Mouse (Mus musculus) limb, embryonic 14.5 days (tissue): ENCODE data around the gene Plp1. TPM values are rescaled to one million over a fixed set of nuclear protein-coding genes. Genes with fewer than 3 reads are reported as not detected.

Source experiments
- ATAC-seq: fragments of 200-750 bp; cut with Nextera tagmentation; 2 replicates; pipeline ENCODE4 v1.8.0; 2017; ENCODE audit warnings: low read depth, moderate number of reproducible peaks, moderate TSS enrichment; ENCODE audit not compliant: low FRiP score
- DNase-seq: peaks from one replicate; pipeline ENCODE4 v3.0.0-alpha.2; 2015; ENCODE audit warnings: low spot score
- H3K27ac ChIP-seq: fragments of 300-500 bp; sonication (generic); replicated peaks from 2 replicates; pipeline ENCODE4 v1.5.1; 2014; ENCODE audit warnings: low read depth, mild to moderate bottlenecking, low read length, moderate library complexity, mixed read lengths
- H3K27me3 ChIP-seq: fragments of 300-500 bp; sonication (generic); 2 replicates; pipeline ENCODE4 v1.6.1; 2014; ENCODE audit warnings: low read length, mixed read lengths; ENCODE audit not compliant: control insufficient read depth, insufficient read depth
- H3K36me3 ChIP-seq: fragments of 300-500 bp; sonication (generic); 2 replicates; pipeline ENCODE4 v1.6.1; 2014; ENCODE audit warnings: mild to moderate bottlenecking, low read length, moderate library complexity, mixed read lengths; ENCODE audit not compliant: control insufficient read depth, insufficient read depth
- H3K4me1 ChIP-seq: fragments of 300-500 bp; sonication (generic); 2 replicates; pipeline ENCODE4 v1.6.1; 2014; ENCODE audit warnings: antibody characterized with exemption, low read length, mixed read lengths; ENCODE audit not compliant: control insufficient read depth, insufficient read depth
- H3K4me2 ChIP-seq: fragments of 300-500 bp; sonication (generic); replicated peaks from 2 replicates; pipeline ENCODE4 v1.6.1; 2014; ENCODE audit warnings: low read depth, mild to moderate bottlenecking, low read length, moderate library complexity; ENCODE audit not compliant: severe bottlenecking
- H3K4me3 ChIP-seq: fragments of 300-500 bp; sonication (generic); replicated peaks from 2 replicates; pipeline ENCODE4 v1.5.1; 2014; ENCODE audit warnings: low read length
- H3K9ac ChIP-seq: fragments of 300-500 bp; sonication (generic); 2 replicates; pipeline ENCODE4 v1.6.1; 2014; ENCODE audit warnings: mild to moderate bottlenecking, low read depth, low read length, moderate library complexity; ENCODE audit not compliant: severe bottlenecking
- H3K9me3 ChIP-seq: fragments of 300-500 bp; sonication (generic); 2 replicates; pipeline ENCODE4 v1.6.1; 2016; ENCODE audit warnings: low read length; ENCODE audit not compliant: control insufficient read depth
- POLR2A ChIP-seq: fragments of 200-500 bp; IDR thresholded peaks from 2 replicates; pipeline ENCODE4 v1.8.0; 2012; ENCODE audit warnings: inconsistent platforms, mild to moderate bottlenecking, moderate library complexity, borderline replicate concordance; ENCODE audit not compliant: insufficient read depth, insufficient read length; ENCODE audit errors: extremely low read depth
- WGBS: fragments of 180-500 bp; shearing (Covaris S2); extraction: QIAGEN DNeasy Blood & Tissue Kit; methylation state at CpG from one replicate; pipeline ENCODE4 v1.1.7; 2014; 5-methylcytosine and 5-hydroxymethylcytosine counted together
- polyA plus RNA-seq, 2 experiments: library from polyadenylated mRNA; depleted of rRNA in 1 of 2; stranded (reverse) in 1 of 2; unstranded in 1 of 2; fragments of >200 nt; fragmentation: Nextera tagmentation in 1 of 2; extraction: Ambion mirVana in 1 of 2; gene quantifications; 2 replicates each; pipeline versions ENCODE4 v1.2.1 to v1.2.3; 2012 to 2014

The Plp1 gene
- 16.1 and 16.9 TPM in 2 replicates for polyA plus RNA-seq (2012; rRNA removed)
- 5.8 and 6.2 TPM in 2 replicates for polyA plus RNA-seq (2014; fragmentation: Nextera tagmentation; extraction: Ambion mirVana)

GRCm38 (mm10) chrX:136822371-136822770 is at the start of gene Plp1:
TSS of gene Plp1 (plus strand) at chrX:136822671.
- H3K9ac ChIP-seq: no peak within 1 kb of the TSS
- no peaks in the 10 kb centered on the region for H3K4me1 ChIP-seq
- H3K27me3 ChIP-seq: no peaks in the 10 kb centered on the region
- no peak within 1 kb of the TSS for H3K4me3 ChIP-seq
- no peaks in the 10 kb centered on the region for H3K36me3 ChIP-seq
- TF ChIP-seq POLR2A: no peak
- H3K9me3 ChIP-seq: no peaks in the 10 kb centered on the region
- DNase-seq (no peak), ATAC-seq (no peak)
- H3K27ac ChIP-seq: no peak within 1 kb of the TSS
- WGBS: 60% methylated on average over 1 of the region's 1 CpGs
- no peak within 1 kb of the TSS for H3K4me2 ChIP-seq

DNA sequence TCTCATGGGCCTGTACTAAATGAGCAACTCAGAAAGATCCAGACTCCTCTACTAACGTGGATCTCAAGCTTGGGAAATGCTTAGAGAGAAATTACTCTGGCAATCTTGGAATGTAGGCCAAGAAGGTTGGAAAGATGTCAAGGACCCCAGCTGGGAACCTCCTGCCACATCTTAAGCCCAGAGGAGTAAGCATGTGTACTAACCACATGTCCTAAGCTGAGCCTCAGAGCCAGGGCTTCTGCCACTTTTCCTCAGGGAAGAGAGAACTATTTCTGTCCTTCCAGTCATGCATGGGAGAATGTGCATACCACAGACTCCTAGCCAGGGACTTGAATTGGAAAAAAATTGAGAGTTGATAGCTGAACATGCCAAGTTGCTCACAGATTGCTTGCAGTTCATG is 49.4 kb upstream of the Plp1 start:
- H3K4me2 ChIP-seq: no peak overlapping the region
- DNase-seq (no peak), ATAC-seq (no peak)
- no peak overlapping the region for H3K4me3 ChIP-seq
- no peaks in the 10 kb centered on the region for H3K27me3 ChIP-seq
- H3K4me1 ChIP-seq: no peaks in the 10 kb centered on the region
- TF ChIP-seq POLR2A: no peak
- no peaks in the 10 kb centered on the region for H3K9me3 ChIP-seq
- H3K36me3 ChIP-seq: no peaks in the 10 kb centered on the region
- whole genome bisulfite sequencing: 72% methylated on average over 1 of the region's 1 CpGs
- no peak overlapping the region for H3K9ac ChIP-seq
- H3K27ac ChIP-seq: no peak overlapping the region

DNA sequence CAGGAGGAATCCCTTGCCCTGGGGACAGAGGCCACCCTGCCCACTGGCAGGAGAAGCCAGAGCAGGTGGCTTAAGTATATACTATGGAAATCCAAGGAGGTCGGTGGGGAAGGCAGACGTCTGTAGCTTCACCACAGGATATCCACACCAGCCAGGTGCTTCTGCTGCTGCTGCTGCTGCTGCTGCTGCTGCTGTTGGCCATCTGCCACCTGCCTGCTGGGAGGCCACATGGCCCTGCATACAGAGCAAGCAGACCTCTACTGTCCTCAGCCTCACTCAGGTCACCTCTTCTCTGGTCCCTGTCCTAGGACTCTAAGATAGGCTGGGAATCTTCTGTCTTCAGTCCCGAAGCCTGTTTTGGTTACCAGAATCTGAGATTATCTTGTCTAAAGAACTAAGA is 44.4 kb upstream of the Plp1 start:
- Histone ChIP-seq H3K4me2 (no peak overlapping the region), H3K4me1 (no peaks in the 10 kb centered on the region), H3K27me3 (no peaks in the 10 kb centered on the region), H3K36me3 (no peaks in the 10 kb centered on the region), H3K9me3 (no peaks in the 10 kb centered on the region), H3K4me3 (no peak overlapping the region), H3K9ac (no peak overlapping the region), H3K27ac (no peak overlapping the region)
- no peak for DNase-seq
- no peak for ATAC-seq
- TF ChIP-seq POLR2A: no peak
- 71% methylated on average over 3 of the region's 3 CpGs for WGBS

- no peak overlapping the region for H3K27ac ChIP-seq
- H3K9me3 ChIP-seq: no peaks in the 10 kb centered on the region
- H3K4me1 ChIP-seq: no peaks in the 10 kb centered on the region
- H3K4me2 ChIP-seq: no peak overlapping the region
- TF ChIP-seq POLR2A: no peak
- no peak overlapping the region for H3K4me3 ChIP-seq
- no peaks in the 10 kb centered on the region for H3K27me3 ChIP-seq
- no peak for ATAC-seq
- no peaks in the 10 kb centered on the region for H3K36me3 ChIP-seq
- no peak overlapping the region for H3K9ac ChIP-seq
- WGBS: 56% methylated on average over 2 of the region's 2 CpGs
- DNase-seq: no peak
These were observed 43.2 kb upstream of the Plp1 start for GRCm38 (mm10) chrX:136779262-136779661.

DNA sequence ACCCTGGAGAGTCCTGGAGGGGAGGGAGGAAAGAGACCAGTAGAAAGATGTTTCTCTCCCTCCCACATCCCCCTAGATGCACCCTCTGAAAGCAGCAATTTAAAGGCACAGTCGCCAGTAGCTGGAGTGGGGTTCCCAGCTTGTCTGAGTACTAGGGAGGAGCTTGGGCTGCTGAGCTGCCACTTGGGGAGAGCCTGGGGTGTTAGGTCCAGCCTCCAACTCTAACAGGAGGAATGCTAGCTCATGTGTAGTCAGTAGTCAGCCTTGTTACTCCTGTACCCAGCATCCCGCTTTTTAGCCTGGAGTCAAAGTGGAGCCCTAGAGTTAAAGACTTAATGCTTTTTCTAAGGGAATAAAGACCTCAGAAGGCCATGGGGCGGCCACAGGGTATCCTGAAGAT is 42.4 kb upstream of the Plp1 start, which contains the start of gene Glra4:
Gene Glra4 (minus strand): TSS at position 101 of the 400 bp plus-strand sequence.
- H3K27me3 ChIP-seq: no peaks in the 10 kb centered on the region

DNA sequence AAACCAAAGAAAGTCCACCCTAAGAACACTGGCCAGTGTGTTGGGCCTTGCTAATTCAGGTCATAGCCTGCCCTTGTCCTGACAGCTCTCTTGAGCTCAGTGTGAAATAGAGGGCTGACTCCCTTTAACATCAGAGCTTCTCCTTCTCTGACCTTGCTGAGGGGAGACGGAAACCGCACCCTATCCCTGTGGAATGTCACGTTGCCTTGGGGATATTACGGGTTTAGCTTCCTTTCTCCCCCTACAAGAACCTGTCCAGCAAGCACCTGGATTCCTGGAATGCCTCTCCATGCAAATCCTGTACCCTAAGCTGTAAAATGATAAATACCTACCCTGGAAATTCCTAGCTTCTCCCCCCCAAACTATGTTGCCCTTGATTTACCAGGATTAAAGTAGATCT is 33.0 kb upstream of the Plp1 start:
- Histone ChIP-seq H3K4me2 (no peak overlapping the region), H3K27ac (no peak overlapping the region), H3K27me3 (no peaks in the 10 kb centered on the region), H3K9ac (no peak overlapping the region), H3K36me3 (no peaks in the 10 kb centered on the region), H3K4me3 (no peak overlapping the region), H3K4me1 (no peaks in the 10 kb centered on the region), H3K9me3 (no peaks in the 10 kb centered on the region)
- WGBS: 80% methylated on average over 4 of the region's 4 CpGs
- TF ChIP-seq POLR2A: no peak
- DNase-seq (no peak), ATAC-seq (no peak)

More for the DNA sequence above, 42.4 kb upstream of the Plp1 start, which contains the start of gene Glra4:
- no peaks in the 10 kb centered on the region for H3K9me3 ChIP-seq
- H3K4me1 ChIP-seq: no peaks in the 10 kb centered on the region
- WGBS: 66% methylated on average over 3 of the region's 3 CpGs
- no peak for ATAC-seq
- DNase-seq: no peak
- no peaks in the 10 kb centered on the region for H3K36me3 ChIP-seq
- no peak within 1 kb of the TSS for H3K9ac ChIP-seq
- H3K4me2 ChIP-seq: no peak within 1 kb of the TSS
- no peak within 1 kb of the TSS for H3K27ac ChIP-seq
- no peak for TF ChIP-seq POLR2A
- no peak within 1 kb of the TSS for H3K4me3 ChIP-seq
